Mouse (Mus musculus): Measurements from ENCODE around the gene Klhl15. TPM values are rescaled to one million over a fixed set of nuclear protein-coding genes. Genes with fewer than 3 reads are reported as not detected.
A peak's percentile ranks its signal among the peaks of the same experiment; 100 is the strongest.
"Not testable (repeated sequence)": the region's sequence is repeated elsewhere in the genome, so short reads cannot be mapped to it uniquely, and the experiment has no call there.

The Klhl15 gene
- polyA plus RNA-seq (2014; fragmentation: Nextera tagmentation; extraction: Ambion mirVana) = 4.4 and 5.2 TPM in 2 replicates

GRCm38 (mm10) chrX:94234532-94235189 lies at the start of gene Klhl15:
Gene Klhl15, plus strand, starts transcription at chrX:94234599.
- H3K36me3 ChIP-seq (ENCODE audit: control insufficient read depth, insufficient read depth, low read length) = no peaks in the 10 kb centered on the region
- peak; percentile 94 for ATAC-seq (replicated peaks; ENCODE audit: insufficient number of reproducible peaks, low FRiP score, low TSS enrichment)
- H3K4me3 ChIP-seq (ENCODE audit: low read depth, low read length) = peak within 1 kb of the TSS; percentile 66
- no peaks in the 10 kb centered on the region for H3K4me1 ChIP-seq (ENCODE audit: control insufficient read depth, insufficient read depth, low read length)
- H3K27me3 ChIP-seq (ENCODE audit: control insufficient read depth, insufficient read depth, low read length) = peaks cover 36% of the 10 kb centered on the region
- peak within 1 kb of the TSS; percentile 61 for H3K4me2 ChIP-seq
- WGBS (ENCODE audit: insufficient replicate concordance) = 5% methylated on average over 43 of the region's 70 CpGs
- H3K9ac ChIP-seq (ENCODE audit: low read depth, low read length) = peak within 1 kb of the TSS; percentile 80
- no peaks in the 10 kb centered on the region for H3K9me3 ChIP-seq (replicated peaks; ENCODE audit: control insufficient read depth, low read length)
- peak within 1 kb of the TSS; percentile 90 for H3K27ac ChIP-seq (ENCODE audit: low read depth, low read length)

GRCm38 (mm10) chrX:94185156-94185555 lies 49.2 kb upstream of the Klhl15 start:
- WGBS (ENCODE audit: insufficient replicate concordance) = 43% methylated on average over 1 of the region's 1 CpGs
- Histone ChIP-seq H3K4me3 (ENCODE audit: low read depth, low read length) (no peak overlapping the region), H3K9me3 (replicated peaks; ENCODE audit: control insufficient read depth, low read length) (no peaks in the 10 kb centered on the region), H3K9ac (ENCODE audit: low read depth, low read length) (no peak overlapping the region), H3K4me2 (no peak overlapping the region), H3K27ac (ENCODE audit: low read depth, low read length) (no peak overlapping the region), H3K4me1 (ENCODE audit: control insufficient read depth, insufficient read depth, low read length) (no peaks in the 10 kb centered on the region), H3K27me3 (ENCODE audit: control insufficient read depth, insufficient read depth, low read length) (peaks cover 7% of the 10 kb centered on the region; the same call in 1 of the 2 replicates), H3K36me3 (ENCODE audit: control insufficient read depth, insufficient read depth, low read length) (no peaks in the 10 kb centered on the region)
- no peak for ATAC-seq (replicated peaks; ENCODE audit: insufficient number of reproducible peaks, low FRiP score, low TSS enrichment)

GRCm38 (mm10) chrX:94193901-94194300 lies 40.5 kb upstream of the Klhl15 start:
- not testable (repeated sequence) for ATAC-seq (replicated peaks; ENCODE audit: insufficient number of reproducible peaks, low FRiP score, low TSS enrichment); H3K27ac ChIP-seq (ENCODE audit: low read depth, low read length); H3K27me3 ChIP-seq (ENCODE audit: control insufficient read depth, insufficient read depth, low read length); H3K9me3 ChIP-seq (replicated peaks; ENCODE audit: control insufficient read depth, low read length); H3K4me1 ChIP-seq (ENCODE audit: control insufficient read depth, insufficient read depth, low read length); H3K4me2 ChIP-seq; H3K4me3 ChIP-seq (ENCODE audit: low read depth, low read length); H3K9ac ChIP-seq (ENCODE audit: low read depth, low read length)
- H3K36me3 ChIP-seq (ENCODE audit: control insufficient read depth, insufficient read depth, low read length) = peaks cover 15% of the 10 kb centered on the region
- 69% methylated on average over 4 of the region's 4 CpGs for WGBS (ENCODE audit: insufficient replicate concordance)

GRCm38 (mm10) chrX:94197789-94198188 lies 36.6 kb upstream of the Klhl15 start:
- 75% methylated on average over 5 of the region's 5 CpGs for WGBS (ENCODE audit: insufficient replicate concordance)
- ATAC-seq (replicated peaks; ENCODE audit: insufficient number of reproducible peaks, low FRiP score, low TSS enrichment) = no peak
- Histone ChIP-seq H3K9ac (ENCODE audit: low read depth, low read length) (no peak overlapping the region), H3K9me3 (replicated peaks; ENCODE audit: control insufficient read depth, low read length) (no peaks in the 10 kb centered on the region), H3K4me2 (no peak overlapping the region), H3K27ac (ENCODE audit: low read depth, low read length) (no peak overlapping the region), H3K27me3 (ENCODE audit: control insufficient read depth, insufficient read depth, low read length) (no peaks in the 10 kb centered on the region), H3K4me1 (ENCODE audit: control insufficient read depth, insufficient read depth, low read length) (no peaks in the 10 kb centered on the region), H3K36me3 (ENCODE audit: control insufficient read depth, insufficient read depth, low read length) (peaks cover 17% of the 10 kb centered on the region), H3K4me3 (ENCODE audit: low read depth, low read length) (no peak overlapping the region)

- H3K36me3 ChIP-seq (ENCODE audit: control insufficient read depth, insufficient read depth, low read length) = peaks cover 6% of the 10 kb centered on the region; the same call in 1 of the 2 replicates
- H3K4me1 ChIP-seq (ENCODE audit: control insufficient read depth, insufficient read depth, low read length) = no peaks in the 10 kb centered on the region
- no peaks in the 10 kb centered on the region for H3K9me3 ChIP-seq (replicated peaks; ENCODE audit: control insufficient read depth, low read length)
- H3K27me3 ChIP-seq (ENCODE audit: control insufficient read depth, insufficient read depth, low read length) = no peaks in the 10 kb centered on the region
- H3K9ac ChIP-seq (ENCODE audit: low read depth, low read length) = peak overlapping the region; percentile 85
- peak overlapping the region; percentile 80 for H3K4me3 ChIP-seq (ENCODE audit: low read depth, low read length)
- H3K27ac ChIP-seq (ENCODE audit: low read depth, low read length) = peak overlapping the region; percentile 70; the same call in 1 of the 2 replicates
- H3K4me2 ChIP-seq = peak overlapping the region; percentile 74
- under 1% methylated on average over 12 of the region's 12 CpGs for WGBS (ENCODE audit: insufficient replicate concordance)
- ATAC-seq (replicated peaks; ENCODE audit: insufficient number of reproducible peaks, low FRiP score, low TSS enrichment) = no peak
Observed at GRCm38 (mm10) chrX:94212264-94212596, 22.2 kb upstream of the Klhl15 start.

GRCm38 (mm10) chrX:94212597-94213321 lies 21.6 kb upstream of the Klhl15 start, which contains the start of gene Eif2s3x:
Gene Eif2s3x, minus strand, starts transcription at chrX:94212862.
- no peaks in the 10 kb centered on the region for H3K4me1 ChIP-seq (ENCODE audit: control insufficient read depth, insufficient read depth, low read length)
- peak within 1 kb of the TSS; percentile 85 for H3K9ac ChIP-seq (ENCODE audit: low read depth, low read length)
- no peaks in the 10 kb centered on the region for H3K9me3 ChIP-seq (replicated peaks; ENCODE audit: control insufficient read depth, low read length)
- H3K36me3 ChIP-seq (ENCODE audit: control insufficient read depth, insufficient read depth, low read length) = peaks cover 6% of the 10 kb centered on the region; the same call in 1 of the 2 replicates
- no peaks in the 10 kb centered on the region for H3K27me3 ChIP-seq (ENCODE audit: control insufficient read depth, insufficient read depth, low read length)
- peak within 1 kb of the TSS; percentile 74 for H3K4me2 ChIP-seq
- peak within 1 kb of the TSS; percentile 80 for H3K4me3 ChIP-seq (ENCODE audit: low read depth, low read length)
- peak; percentile 92 for ATAC-seq (replicated peaks; ENCODE audit: insufficient number of reproducible peaks, low FRiP score, low TSS enrichment)
- H3K27ac ChIP-seq (ENCODE audit: low read depth, low read length) = peak within 1 kb of the TSS; percentile 70
- WGBS (ENCODE audit: insufficient replicate concordance) = under 1% methylated on average over 52 of the region's 52 CpGs

GRCm38 (mm10) chrX:94213384-94213783 lies 21.0 kb upstream of the Klhl15 start:
- H3K27me3 ChIP-seq (ENCODE audit: control insufficient read depth, insufficient read depth, low read length) = no peaks in the 10 kb centered on the region
- peak overlapping the region; percentile 74 for H3K4me2 ChIP-seq
- no peaks in the 10 kb centered on the region for H3K4me1 ChIP-seq (ENCODE audit: control insufficient read depth, insufficient read depth, low read length)
- H3K27ac ChIP-seq (ENCODE audit: low read depth, low read length) = peak overlapping the region; percentile 70; the same call in 1 of the 2 replicates
- no peak for ATAC-seq (replicated peaks; ENCODE audit: insufficient number of reproducible peaks, low FRiP score, low TSS enrichment)
- no peaks in the 10 kb centered on the region for H3K9me3 ChIP-seq (replicated peaks; ENCODE audit: control insufficient read depth, low read length)
- WGBS (ENCODE audit: insufficient replicate concordance) = 9% methylated on average over 7 of the region's 7 CpGs
- H3K4me3 ChIP-seq (ENCODE audit: low read depth, low read length) = peak overlapping the region; percentile 80
- H3K36me3 ChIP-seq (ENCODE audit: control insufficient read depth, insufficient read depth, low read length) = peaks cover 5% of the 10 kb centered on the region; the same call in 1 of the 2 replicates
- H3K9ac ChIP-seq (ENCODE audit: low read depth, low read length) = peak overlapping the region; percentile 85; the same call in 1 of the 2 replicates

- 35% methylated on average over 5 of the region's 5 CpGs for WGBS (ENCODE audit: insufficient replicate concordance)
- no peak for ATAC-seq (replicated peaks; ENCODE audit: insufficient number of reproducible peaks, low FRiP score, low TSS enrichment)
Observed at GRCm38 (mm10) chrX:94233432-94233831, 967 bp upstream of the Klhl15 start.

More at GRCm38 (mm10) chrX:94233432-94233831, 967 bp upstream of the Klhl15 start:
- no peaks in the 10 kb centered on the region for H3K9me3 ChIP-seq (replicated peaks; ENCODE audit: control insufficient read depth, low read length)
- H3K4me3 ChIP-seq (ENCODE audit: low read depth, low read length) = peak overlapping the region; percentile 66; the same call in 1 of the 2 replicates
- no peak overlapping the region for H3K27ac ChIP-seq (ENCODE audit: low read depth, low read length)
- peak overlapping the region; percentile 61 for H3K4me2 ChIP-seq
- H3K36me3 ChIP-seq (ENCODE audit: control insufficient read depth, insufficient read depth, low read length) = no peaks in the 10 kb centered on the region
- no peaks in the 10 kb centered on the region for H3K4me1 ChIP-seq (ENCODE audit: control insufficient read depth, insufficient read depth, low read length)
- no peak overlapping the region for H3K9ac ChIP-seq (ENCODE audit: low read depth, low read length)
- peaks cover 36% of the 10 kb centered on the region for H3K27me3 ChIP-seq (ENCODE audit: control insufficient read depth, insufficient read depth, low read length)
